In the genomic region with DNA sequence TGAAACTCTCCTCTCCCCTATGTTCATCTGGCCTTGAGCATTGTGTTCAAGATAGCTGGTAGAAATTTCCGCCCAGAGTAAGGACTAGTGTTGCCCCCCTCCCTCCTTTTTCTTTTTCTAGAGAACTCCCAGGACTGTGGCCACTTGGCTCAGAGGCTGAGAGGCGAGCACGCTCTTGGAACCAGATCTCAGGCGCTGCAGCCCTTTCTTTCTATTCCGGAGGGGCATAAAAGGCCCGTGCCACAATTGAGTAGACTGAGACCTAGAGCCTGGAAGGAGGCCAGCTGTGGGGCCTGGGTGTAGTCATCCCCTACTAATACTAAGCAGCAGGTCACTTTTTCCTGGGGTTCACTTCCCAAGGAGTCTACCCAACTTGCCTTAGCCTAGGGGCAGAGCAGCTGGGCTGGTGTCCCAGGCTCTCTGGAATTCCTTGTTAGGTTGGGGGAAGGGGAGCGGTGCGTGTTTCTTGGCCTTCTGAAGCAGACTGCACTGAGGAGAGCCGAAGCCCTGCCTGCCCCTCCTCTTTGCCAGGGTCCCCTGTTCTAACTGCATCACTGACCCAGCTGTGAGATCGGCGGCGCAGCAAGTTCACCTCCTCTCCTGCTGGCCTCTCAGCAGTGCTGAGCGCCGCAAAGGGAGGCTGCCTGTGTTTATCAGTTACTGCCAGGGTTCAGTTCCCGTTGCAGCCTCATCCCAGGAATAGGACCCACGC, we compare ENCODE assay signal across 7 mouse cellular contexts. TPM values are rescaled to one million over a fixed set of nuclear protein-coding genes. Genes with fewer than 3 reads are reported as not detected.
DNase-seq lines count a peak whose midpoint lies in the region; ATAC-seq and TF ChIP-seq lines count a peak whose summit lies in the region.

No protein-coding gene starts in this region.

- peaks cover 4% of the 10 kb centered on the region; the same call in 1 of the 2 replicates for H3K27me3 ChIP-seq in forebrain, embryonic 12.5 days
- peaks cover 4% of the 10 kb centered on the region for H3K27me3 ChIP-seq in hindbrain, embryonic 11.5 days (ENCODE audit: control insufficient read depth, insufficient read depth, low read length)

- no peak for DNase-seq in ES-E14 (ENCODE audit: low read depth, low spot score)
- DNase-seq in adrenal gland, postnatal 25 days, result peak; percentile 52
- DNase-seq in hindbrain, embryonic 11.5 days (ENCODE audit: low spot score), result peak; percentile 70
- DNase-seq in layer of hippocampus, postnatal 10 days (ENCODE audit: low spot score in 2 of 2), result peak; percentile 72 to 78
- DNase-seq in lung, postnatal 4 days, result peak; percentile 50 to 58
- peak; percentile 47 for DNase-seq in testis, postnatal 14 days (ENCODE audit: low spot score)

- peak overlapping the region; percentile 95 for H3K4me2 ChIP-seq in forebrain, embryonic 12.5 days
- peak overlapping the region; percentile 85 for H3K4me2 ChIP-seq in hindbrain, embryonic 11.5 days (replicated peaks; ENCODE audit: low read depth, low read length)

- H3K9me3 ChIP-seq in ES-E14 (ENCODE audit: control insufficient read depth, insufficient read depth, low read depth, low read length), result no peaks in the 10 kb centered on the region
- H3K9me3 ChIP-seq in forebrain, embryonic 12.5 days, result no peaks in the 10 kb centered on the region
- no peaks in the 10 kb centered on the region for H3K9me3 ChIP-seq in hindbrain, embryonic 11.5 days (ENCODE audit: control insufficient read depth, low read length)

- peak overlapping the region; percentile 84 for H3K9ac ChIP-seq in ES-E14 (ENCODE audit: insufficient read depth, low read depth, low read length, poor library complexity, severe bottlenecking)
- peak overlapping the region; percentile 99 for H3K9ac ChIP-seq in forebrain, embryonic 12.5 days
- peak overlapping the region; percentile 70 for H3K9ac ChIP-seq in hindbrain, embryonic 11.5 days (ENCODE audit: low read depth, low read length)

- H3K4me1 ChIP-seq in ES-E14 (ENCODE audit: control insufficient read depth in 2 of 2, insufficient read depth in 2 of 2, low read length in 2 of 2, poor library complexity in 1 of 2), result peaks cover 9 to 46% of the 10 kb centered on the region in 2 experiments
- H3K4me1 ChIP-seq in forebrain, embryonic 12.5 days, result peaks cover 61% of the 10 kb centered on the region
- peaks cover 18% of the 10 kb centered on the region for H3K4me1 ChIP-seq in hindbrain, embryonic 11.5 days (replicated peaks; ENCODE audit: control insufficient read depth, insufficient read depth, low read length)

- in situ Hi-C loops in ES-E14 (cut with MboI; ENCODE audit: low sequenced_read_pairs in 2 of 2, unreplicated experiment in 2 of 2), result no loop called here

- peak overlapping the region; percentile 92 to 98 for H3K4me3 ChIP-seq in ES-E14 (ENCODE audit: insufficient read depth in 1 of 2, low read depth in 1 of 2, low read length in 2 of 2, poor library complexity in 1 of 2, severe bottlenecking in 1 of 2)
- peak overlapping the region; percentile 100 for H3K4me3 ChIP-seq in forebrain, embryonic 12.5 days (replicated peaks)
- H3K4me3 ChIP-seq in hindbrain, embryonic 11.5 days (ENCODE audit: low read depth, low read length), result peak overlapping the region; percentile 100

- under 1% methylated on average over 16 of the region's 16 CpGs for WGBS in forebrain, embryonic 12.5 days
- WGBS in hindbrain, embryonic 11.5 days, result under 1% methylated on average over 16 of the region's 16 CpGs

- peak; percentile 27 for ATAC-seq in forebrain, embryonic 12.5 days (ENCODE audit: low FRiP score)
- ATAC-seq in hindbrain, embryonic 11.5 days (ENCODE audit: low FRiP score), result peak; percentile 6; the same call in 1 of the 2 replicates

- no peak overlapping the region for H3K27ac ChIP-seq in ES-E14 (ENCODE audit: insufficient read depth, low read depth, low read length, poor library complexity, severe bottlenecking)
- peak overlapping the region; percentile 100 for H3K27ac ChIP-seq in forebrain, embryonic 12.5 days
- peak overlapping the region; percentile 99 for H3K27ac ChIP-seq in hindbrain, embryonic 11.5 days (ENCODE audit: low read depth, low read length)

- no peaks in the 10 kb centered on the region; the same call in 1 of the 2 replicates for H3K36me3 ChIP-seq in ES-E14 (ENCODE audit: control insufficient read depth, insufficient read depth, low read length, poor library complexity, severe bottlenecking)
- H3K36me3 ChIP-seq in forebrain, embryonic 12.5 days (replicated peaks), result no peaks in the 10 kb centered on the region
- H3K36me3 ChIP-seq in hindbrain, embryonic 11.5 days (ENCODE audit: control insufficient read depth, insufficient read depth, low read length), result no peaks in the 10 kb centered on the region

TF ChIP-seq in ES-E14, 5 proteins besides CTCF, POLR2A, EP300 and RAD21:
- TF ChIP-seq HCFC1 (IDR thresholded peaks at IDR 0.05; ENCODE audit: borderline replicate concordance, insufficient read depth, low read length) (no peak), ZC3H11A (IDR thresholded peaks at IDR 0.05; ENCODE audit: borderline replicate concordance, low read depth, low read length) (no peak), ZNF384 (IDR thresholded peaks at IDR 0.05; ENCODE audit: low read depth, low read length) (no peak), MAFK (IDR thresholded peaks at IDR 0.05; ENCODE audit: insufficient read depth, low read depth, low read length) (no peak)

RNA-seq across cellular contexts. Expression of a gene that starts 1.9 kb away (rescaled TPM):
- 28.5 and 38.1 TPM in 2 replicates for total RNA-seq in ES-E14 (2012; rRNA removed)
- 125 and 197 TPM in 2 replicates for total RNA-seq in adrenal gland, postnatal 25 days (2021)
- polyA plus RNA-seq in forebrain, embryonic 12.5 days (2016; fragmentation: Nextera tagmentation; extraction: Ambion mirVana), result 49.2 and 49.5 TPM in 2 replicates
- 38.7 and 40.3 TPM in 2 replicates for polyA plus RNA-seq in hindbrain, embryonic 11.5 days (2014; fragmentation: Nextera tagmentation; extraction: Ambion mirVana)
- 10 to 100 TPM; 78.9 to 88.9 TPM for total RNA-seq in layer of hippocampus, postnatal 10 days (2021)

RNA-seq across cellular contexts. Expression of a gene that starts 20.1 kb away (rescaled TPM):
- total RNA-seq in ES-E14 (2012; rRNA removed), result 0.18 and 0.32 TPM in 2 replicates
- total RNA-seq in adrenal gland, postnatal 25 days (2021), result 3.7 and 3.9 TPM in 2 replicates
- polyA plus RNA-seq in forebrain, embryonic 12.5 days (2016; fragmentation: Nextera tagmentation; extraction: Ambion mirVana), result 0.21 TPM in 1 of 2 replicates, not detected in the other
- polyA plus RNA-seq in hindbrain, embryonic 11.5 days (2014; fragmentation: Nextera tagmentation; extraction: Ambion mirVana), result 0.29 and 1.7 TPM in 2 replicates
- total RNA-seq in layer of hippocampus, postnatal 10 days (2021), result under 1 TPM; 0.11 to 0.18 TPM

RNA-seq across cellular contexts. Expression of a gene that starts 50.3 kb away (rescaled TPM):
- total RNA-seq in ES-E14 (2012; rRNA removed), result 52.8 and 60.9 TPM in 2 replicates
- 50.6 and 66.8 TPM in 2 replicates for total RNA-seq in adrenal gland, postnatal 25 days (2021)
- polyA plus RNA-seq in forebrain, embryonic 12.5 days (2016; fragmentation: Nextera tagmentation; extraction: Ambion mirVana), result 82.7 and 82.8 TPM in 2 replicates
- 75.6 and 78.7 TPM in 2 replicates for polyA plus RNA-seq in hindbrain, embryonic 11.5 days (2014; fragmentation: Nextera tagmentation; extraction: Ambion mirVana)
- 10 to 100 TPM; 31.4 to 36.3 TPM for total RNA-seq in layer of hippocampus, postnatal 10 days (2021)
